Mouse (Mus musculus) right cerebral cortex, postnatal 10 days (tissue): ENCODE data around the gene Acsl6.
A peak's percentile ranks its signal among the peaks of the same experiment; 100 is the strongest.

Experiments
- DNase-seq, 2 experiments: peaks; one replicate each; pipeline ENCODE4 v3.0.0; 2021; ENCODE audit warnings: low spot score in 2 of 2

Gene Acsl6

DNA sequence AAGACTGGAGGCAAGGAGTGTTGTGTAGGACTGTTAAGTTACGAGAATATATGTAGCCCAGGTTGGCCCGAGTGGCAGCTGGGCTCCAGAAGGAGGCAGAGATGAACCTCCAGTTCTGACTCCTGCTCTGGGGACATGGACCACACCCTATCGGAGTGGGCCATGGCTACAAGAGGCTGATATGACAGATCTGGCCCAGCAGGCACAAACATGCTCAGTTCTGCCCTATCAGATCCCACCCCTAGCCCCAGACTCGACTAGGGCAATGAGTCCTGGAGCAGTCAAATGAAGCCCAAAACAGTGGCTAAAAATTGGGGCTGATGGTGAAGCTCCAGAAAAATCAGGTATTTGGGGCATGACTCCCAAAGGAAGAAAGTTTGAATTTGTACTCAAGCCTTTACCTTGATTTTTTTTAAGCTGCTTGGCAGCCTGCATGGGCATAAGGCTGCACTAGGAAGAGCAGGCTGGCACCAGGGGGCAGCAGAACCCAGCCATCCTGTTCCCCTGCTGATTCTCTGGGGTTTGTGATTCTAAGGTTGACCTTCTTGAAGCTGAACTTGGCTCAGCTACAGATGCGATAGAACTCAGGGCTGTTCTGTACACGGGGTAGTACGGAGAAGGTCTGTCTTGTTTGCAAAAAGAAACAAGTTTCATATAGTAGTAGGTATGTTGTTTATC, 3.7 kb downstream of the Acsl6 start:
- DNase-seq, result peak; percentile 64 to 69

DNA sequence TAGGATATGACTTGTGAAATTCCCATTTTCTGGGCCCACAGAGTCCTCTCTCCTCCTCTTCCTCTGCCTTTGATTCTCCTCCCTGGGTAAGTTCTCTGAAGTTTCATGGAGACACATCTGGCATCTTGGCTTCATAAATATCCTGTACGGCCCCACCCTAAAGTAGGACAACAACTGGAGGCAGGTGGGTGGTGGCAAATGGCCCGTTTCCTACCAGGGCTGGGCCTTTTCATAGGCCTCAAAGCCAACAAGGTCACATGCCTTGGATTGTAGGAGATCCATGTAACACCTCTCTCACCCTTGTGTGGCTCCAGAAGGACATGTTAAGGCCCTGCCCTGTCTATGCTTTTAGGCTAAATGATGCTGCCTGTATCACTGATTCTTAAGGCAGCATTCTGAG, 7.0 kb downstream of the Acsl6 start:
- no peak for DNase-seq

DNA sequence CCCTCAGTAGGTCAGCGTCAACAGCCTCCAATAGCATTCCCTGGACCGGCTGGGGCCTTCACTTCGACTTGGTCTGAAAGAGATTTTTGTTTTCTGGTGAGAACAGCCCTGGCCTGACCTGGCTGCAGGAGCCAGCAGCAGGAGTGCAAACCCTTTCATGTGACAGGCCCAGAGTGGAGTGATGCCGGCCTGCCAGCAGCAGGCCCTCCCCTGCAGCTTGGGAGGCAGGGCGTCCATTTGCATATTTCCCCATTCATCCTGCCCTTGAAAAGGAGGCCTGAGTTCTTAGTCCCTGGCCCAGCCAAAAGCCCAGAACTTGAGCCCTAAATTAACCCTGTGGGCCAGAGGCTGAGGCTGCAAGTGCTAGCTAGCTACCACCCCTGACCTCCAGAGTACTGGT, 8.4 kb downstream of the Acsl6 start:
- peak; percentile 74 to 85 for DNase-seq

DNA sequence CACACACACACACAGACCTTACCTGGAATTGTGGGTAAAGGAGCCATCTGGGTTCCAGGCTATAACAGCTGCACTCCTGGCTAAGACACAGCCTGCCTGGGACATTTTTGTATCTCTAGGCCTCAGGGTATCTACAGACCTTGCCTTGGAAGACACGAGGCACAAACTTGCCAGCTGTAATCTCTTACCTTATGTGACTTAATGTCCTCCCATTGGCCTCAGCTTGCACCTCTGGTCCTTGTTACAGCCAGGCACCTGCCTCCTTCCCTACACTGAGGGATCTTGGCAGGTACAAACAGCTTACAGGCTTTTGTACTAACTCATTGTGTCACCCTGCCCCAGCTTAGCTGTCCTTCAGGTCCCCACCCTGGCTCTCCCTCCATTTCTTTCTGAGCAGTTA, 9.0 kb downstream of the Acsl6 start:
- DNase-seq, result no peak

GRCm38 (mm10) chr11:54313391-54314360, 10.1 kb downstream of the Acsl6 start:
- DNase-seq, result no peak

- peak; percentile 73 to 75 for DNase-seq
These were observed 11.1 kb downstream of the Acsl6 start for GRCm38 (mm10) chr11:54314740-54315139.

DNA sequence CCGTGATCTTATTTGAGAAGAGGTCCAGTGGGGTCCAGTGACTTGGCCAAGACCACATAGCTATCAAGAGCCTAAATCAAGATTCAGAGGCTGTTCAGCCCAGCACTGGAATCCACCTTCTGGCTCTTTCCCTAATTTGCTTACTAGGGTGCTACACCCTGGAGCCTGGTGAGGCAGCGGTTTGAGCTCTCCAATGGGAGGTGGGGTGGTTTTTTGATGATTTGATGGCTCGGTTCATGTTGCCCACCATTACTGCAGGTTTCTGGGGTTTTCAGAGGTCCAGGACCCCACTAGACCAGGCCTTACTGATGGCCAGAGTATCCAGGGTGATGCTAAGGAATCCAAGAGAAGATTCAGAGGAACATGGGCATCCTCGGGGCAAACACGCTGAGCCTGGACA, 11.7 kb downstream of the Acsl6 start:
- DNase-seq, result no peak

DNA sequence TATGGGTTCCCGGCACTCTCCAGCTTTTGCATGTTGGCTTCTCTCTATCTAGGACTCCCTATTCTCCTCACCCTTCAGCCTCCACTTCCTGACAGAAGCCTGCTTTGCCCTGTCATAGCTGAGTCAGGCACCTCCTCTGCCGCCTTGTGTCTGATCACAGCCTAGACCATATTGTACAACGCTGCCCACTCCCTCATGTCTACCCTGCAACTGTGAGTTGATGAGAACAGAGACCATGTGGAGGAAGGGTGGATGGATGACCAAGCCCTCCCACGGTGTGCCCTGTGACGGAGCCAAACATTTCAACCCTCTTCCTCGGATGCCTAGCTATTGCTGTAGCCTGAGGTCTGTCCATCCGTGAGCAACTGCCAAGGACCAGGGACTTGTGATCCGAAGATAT, 13.8 kb downstream of the Acsl6 start:
- DNase-seq, result no peak

- no peak for DNase-seq
These were observed 14.2 kb downstream of the Acsl6 start for GRCm38 (mm10) chr11:54317795-54318194.

- DNase-seq, result no peak
These were observed 18.4 kb downstream of the Acsl6 start for GRCm38 (mm10) chr11:54321802-54322532.

GRCm38 (mm10) chr11:54331463-54332183, 28.0 kb downstream of the Acsl6 start:
- DNase-seq, result no peak

- no peak for DNase-seq
These were observed 32.6 kb downstream of the Acsl6 start for GRCm38 (mm10) chr11:54336165-54336707.

GRCm38 (mm10) chr11:54343703-54344102, 40.1 kb downstream of the Acsl6 start:
- no peak for DNase-seq

DNA sequence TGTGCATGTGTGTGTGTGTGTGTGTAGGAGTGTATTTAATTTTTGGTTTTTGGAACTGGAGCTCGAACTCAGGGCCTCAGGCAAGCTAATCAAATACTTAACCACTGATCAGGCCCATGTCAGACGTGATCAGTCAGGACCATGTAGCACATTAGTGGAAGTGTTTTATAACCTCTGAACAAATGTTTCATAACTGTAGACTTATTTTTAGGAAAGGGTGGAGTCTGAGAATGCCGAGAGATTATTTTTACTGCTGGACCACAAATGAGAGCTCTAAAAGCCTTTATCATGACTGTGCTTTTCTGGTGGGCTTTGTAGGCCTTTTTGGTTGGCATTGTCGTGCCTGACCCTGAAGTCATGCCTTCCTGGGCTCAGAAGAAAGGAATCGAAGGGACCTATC, 48.1 kb downstream of the Acsl6 start:
- no peak for DNase-seq

DNA sequence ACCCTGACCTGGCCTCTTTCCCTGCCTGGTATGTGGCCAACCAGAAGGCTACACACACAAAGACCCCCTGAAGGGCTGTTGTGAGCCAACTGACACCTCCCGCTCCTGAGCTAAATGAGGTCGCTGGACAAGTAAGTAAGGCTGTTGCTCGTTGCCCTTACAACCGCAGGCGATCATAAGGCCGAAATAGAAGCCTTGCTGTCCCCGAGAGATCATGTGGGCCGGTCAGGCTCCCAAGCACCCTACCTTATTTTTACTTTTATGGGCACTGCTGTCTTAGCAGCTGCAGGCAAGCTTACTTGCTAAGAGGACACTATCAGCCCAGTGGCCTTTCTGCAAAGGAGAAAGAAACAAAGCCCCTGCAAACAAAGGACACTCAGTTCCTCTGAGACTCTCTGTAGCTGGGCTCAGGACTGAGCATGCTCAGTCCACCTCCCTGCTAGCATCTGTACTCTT, 49.6 kb downstream of the Acsl6 start:
- no peak for DNase-seq

DNA sequence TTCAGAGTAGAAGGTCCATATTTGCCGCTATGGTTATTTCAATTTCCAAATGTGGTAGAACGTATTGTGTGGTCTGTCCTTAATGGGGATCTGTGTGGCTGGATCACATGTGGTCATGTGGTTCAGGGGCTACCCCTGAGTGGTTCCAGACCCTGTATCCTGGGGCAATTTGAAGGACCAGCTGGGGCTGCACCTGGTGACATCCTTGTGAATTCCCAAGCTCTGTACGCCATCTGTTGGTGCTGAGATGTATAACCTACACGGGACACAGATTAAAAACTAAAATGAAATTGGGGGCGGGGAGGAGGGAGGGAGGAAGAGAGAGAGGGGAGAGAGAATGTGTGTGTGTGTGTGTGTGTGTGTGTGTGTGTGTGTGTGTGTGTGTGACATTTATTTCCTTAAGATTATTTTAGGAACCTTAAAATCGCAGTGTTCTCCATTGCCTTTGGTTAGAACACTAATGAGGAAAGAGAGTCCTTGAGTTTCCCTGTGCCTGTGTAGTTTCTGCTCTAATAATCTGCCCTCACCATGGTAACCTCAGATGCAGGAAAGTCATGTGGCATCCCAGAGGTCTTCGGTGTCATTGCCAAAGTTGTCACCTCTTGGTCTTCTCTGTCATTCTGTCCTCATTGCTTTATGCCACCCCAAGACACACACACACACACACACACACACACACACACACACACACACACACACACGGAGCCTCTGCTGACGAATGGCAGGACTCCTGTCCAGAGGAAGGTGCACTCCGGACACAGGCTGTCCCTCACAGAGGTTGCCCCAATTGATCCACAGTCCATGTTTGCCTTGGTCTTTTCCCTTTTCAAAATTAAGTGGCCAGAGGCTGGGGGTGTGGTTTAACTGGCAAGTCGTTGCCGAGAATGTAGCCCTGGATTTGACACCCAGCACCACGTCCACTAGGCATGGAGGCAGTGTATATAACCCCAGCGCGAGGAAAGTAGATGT, 51.3 kb downstream of the Acsl6 start:
- DNase-seq, result peak; percentile 51 to 54

- no peak for DNase-seq
These were observed 52.0 kb downstream of the Acsl6 start for GRCm38 (mm10) chr11:54355564-54355955.

DNA sequence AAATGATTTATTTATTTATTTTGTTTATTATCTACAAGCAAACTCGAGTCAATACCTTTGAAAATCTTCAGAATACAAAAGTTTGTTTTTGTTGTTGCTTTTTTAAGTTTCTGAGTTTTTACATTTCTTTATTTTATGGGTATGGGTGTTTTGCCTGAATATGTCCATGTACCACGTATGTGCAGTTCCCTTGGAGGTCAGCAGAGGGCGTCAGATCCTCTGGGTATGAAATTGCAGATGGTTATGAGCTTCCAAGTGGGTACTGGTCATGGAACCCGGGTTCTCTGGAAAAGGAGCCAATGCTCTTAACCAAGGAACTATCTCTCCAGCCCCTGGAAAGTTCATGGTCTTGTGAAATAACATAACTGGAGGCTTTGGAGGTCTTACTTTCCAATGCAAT, 53.1 kb downstream of the Acsl6 start:
- no peak for DNase-seq

- no peak for DNase-seq
These were observed 69.0 kb downstream of the Acsl6 start for GRCm38 (mm10) chr11:54372553-54372952.

- DNase-seq, result no peak
These were observed 86.8 kb downstream of the Acsl6 start for GRCm38 (mm10) chr11:54390386-54390785.
